Mouse (Mus musculus) heart, postnatal 0 days (tissue): ENCODE data around the gene Arnt2.

Experiments used
- CTCF ChIP-seq: IDR thresholded peaks from 2 replicates; pipeline ENCODE4 v1.5.1; 2016; ENCODE audit warnings: antibody characterized with exemption, control low read depth, low read depth
- EP300 ChIP-seq: IDR thresholded peaks from 2 replicates; pipeline ENCODE4 v1.6.1; 2016; ENCODE audit warnings: antibody characterized with exemption, low read depth

DNA sequence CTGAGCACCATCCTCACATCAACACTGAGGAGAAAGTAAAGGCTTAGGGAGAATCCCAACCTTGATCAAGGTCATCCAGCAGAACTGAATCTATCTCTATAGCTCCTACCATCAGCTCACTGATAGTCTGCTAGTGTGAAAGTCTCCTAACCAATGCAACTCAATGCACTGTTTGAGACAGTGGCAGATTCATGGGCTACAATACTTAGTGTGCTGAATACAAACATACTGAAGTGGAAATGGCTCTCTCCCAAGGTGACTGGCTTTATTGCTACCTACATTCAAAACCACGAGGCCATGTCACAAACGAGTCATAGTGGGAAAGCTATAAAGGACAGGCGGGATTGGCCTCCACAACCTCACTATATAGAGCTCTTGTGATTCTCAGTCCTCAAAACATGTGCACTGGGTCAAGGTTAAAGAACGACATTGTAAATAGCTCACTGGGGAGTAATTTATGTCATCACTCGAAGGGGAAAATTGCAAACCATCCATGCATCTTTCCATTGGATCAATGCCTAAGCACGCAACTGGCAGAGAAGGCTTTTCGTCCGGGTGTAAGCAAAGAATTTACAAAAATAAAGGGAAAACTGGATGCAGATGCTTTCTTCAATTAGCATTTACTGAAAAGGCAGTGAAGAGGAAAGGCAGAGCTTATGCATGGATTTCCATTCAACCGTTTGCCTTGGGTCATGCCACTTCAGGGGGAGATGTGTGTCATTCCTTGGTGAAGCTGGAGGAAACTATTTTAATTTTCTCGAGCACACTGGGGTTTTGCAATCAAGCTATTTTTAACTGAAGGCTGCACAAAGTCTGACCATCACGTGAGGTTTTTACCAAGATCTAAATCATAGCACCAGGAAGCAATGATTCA lies 77.4 kb downstream of the Arnt2 start:
- TF ChIP-seq CTCF (no peak), EP300 (no peak)
